Mouse (Mus musculus): Measurements from ENCODE around the gene Tmem14a. TPM values are rescaled to one million over a fixed set of nuclear protein-coding genes. Genes with fewer than 3 reads are reported as not detected.

Tmem14a gene
- polyA plus RNA-seq, 1 experiment from 2014 or later: 19.3 TPM

DNA sequence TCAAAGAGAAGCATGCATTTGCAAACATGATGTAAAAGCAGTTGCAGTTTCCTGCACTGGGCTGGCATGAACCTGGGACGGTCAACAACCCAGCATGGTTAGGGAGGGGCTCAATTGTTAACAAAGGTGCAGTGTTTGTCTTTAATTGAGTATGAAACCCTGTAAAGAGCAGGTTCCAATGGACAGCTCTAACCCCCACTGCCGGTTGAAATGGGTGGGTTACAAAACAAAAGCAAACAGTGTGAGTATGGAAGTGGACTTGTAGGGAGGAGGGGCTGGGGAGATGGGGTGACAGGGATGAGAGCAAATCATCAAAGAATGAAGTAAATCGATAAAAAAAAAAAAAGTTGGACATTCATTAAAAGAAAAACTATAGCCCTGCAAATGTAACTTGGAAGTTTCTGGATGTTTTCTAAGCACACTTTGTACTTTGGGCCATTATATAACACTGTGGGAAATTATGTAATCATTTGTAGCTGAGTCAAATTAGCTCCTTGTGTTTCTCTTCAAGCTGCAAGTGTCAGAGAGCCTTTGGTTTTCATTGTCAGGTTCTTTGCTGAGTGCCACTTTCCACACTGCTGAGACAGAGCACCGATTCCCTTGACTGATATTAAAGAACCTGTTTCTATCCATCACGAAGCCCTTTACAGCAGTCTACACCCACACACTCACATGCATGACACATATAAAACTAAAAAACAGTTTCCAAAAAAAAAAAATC is 13.5 kb downstream of the Tmem14a start:
- Histone ChIP-seq H3K4me1 (ENCODE audit: control insufficient read depth, insufficient read depth, low read length) (no peaks in the 10 kb centered on the region), H3K27ac (ENCODE audit: low read depth, low read length) (no peak overlapping the region), H3K9ac (replicated peaks; ENCODE audit: low read depth, low read length) (no peak overlapping the region), H3K36me3 (ENCODE audit: control insufficient read depth, insufficient read depth, low read length) (no peaks in the 10 kb centered on the region), H3K27me3 (ENCODE audit: control insufficient read depth, insufficient read depth, low read length) (no peaks in the 10 kb centered on the region), H3K9me3 (ENCODE audit: control insufficient read depth, low read length) (no peaks in the 10 kb centered on the region), H3K4me2 (ENCODE audit: low read depth, low read length) (no peak overlapping the region), H3K4me3 (ENCODE audit: low read depth, low read length) (no peak overlapping the region)
- WGBS: 52% methylated on average over 5 of the region's 5 CpGs
- ATAC-seq (ENCODE audit: low read depth): no peak

DNA sequence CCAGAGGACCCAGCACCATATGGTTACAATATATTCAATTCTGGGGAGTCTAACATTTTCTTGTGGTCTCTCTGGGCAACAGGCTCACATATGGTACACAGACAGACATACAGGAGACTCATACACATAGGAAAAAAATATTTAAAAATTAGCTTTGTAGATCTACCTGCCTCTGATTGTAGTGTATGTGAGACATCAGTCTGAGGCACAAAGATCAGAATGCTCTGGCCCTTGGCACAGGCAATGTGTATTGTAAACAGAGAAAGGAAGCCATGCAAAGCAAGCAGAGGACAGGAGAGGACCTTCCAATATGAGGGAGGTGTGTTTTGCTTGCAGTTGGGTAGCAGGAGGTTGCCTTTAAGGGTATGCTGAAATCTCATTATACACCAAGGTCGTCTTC is 14.1 kb downstream of the Tmem14a start:
- no peak overlapping the region for H3K27ac ChIP-seq (ENCODE audit: low read depth, low read length)
- ATAC-seq (ENCODE audit: low read depth): no peak
- H3K36me3 ChIP-seq (ENCODE audit: control insufficient read depth, insufficient read depth, low read length): no peaks in the 10 kb centered on the region

DNA sequence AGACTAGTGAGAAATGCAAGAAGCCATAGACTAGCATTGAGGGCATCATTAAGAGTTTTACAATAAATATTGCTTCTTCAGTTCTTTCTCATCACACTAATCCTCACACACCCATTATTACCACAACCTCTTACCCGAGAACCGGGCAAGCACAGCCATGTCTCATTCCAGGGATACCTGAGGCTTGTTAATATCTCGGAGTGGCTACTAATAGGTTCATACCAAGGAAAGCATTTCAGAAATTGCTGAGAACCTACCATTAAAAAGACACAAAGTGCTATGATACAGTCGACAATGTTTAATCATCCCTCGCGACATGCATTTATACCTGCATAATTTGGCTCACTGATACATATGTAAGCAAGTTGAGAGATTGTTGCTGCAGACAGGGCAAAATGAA is 17.0 kb downstream of the Tmem14a start:
- no peak overlapping the region for H3K4me3 ChIP-seq (ENCODE audit: low read depth, low read length)
- 94% methylated on average over 6 of the region's 6 CpGs for WGBS
- H3K36me3 ChIP-seq (ENCODE audit: control insufficient read depth, insufficient read depth, low read length): no peaks in the 10 kb centered on the region
- H3K9me3 ChIP-seq (ENCODE audit: control insufficient read depth, low read length): no peaks in the 10 kb centered on the region
- H3K27ac ChIP-seq (ENCODE audit: low read depth, low read length): no peak overlapping the region
- no peaks in the 10 kb centered on the region for H3K27me3 ChIP-seq (ENCODE audit: control insufficient read depth, insufficient read depth, low read length)
- no peak overlapping the region for H3K9ac ChIP-seq (replicated peaks; ENCODE audit: low read depth, low read length)
- ATAC-seq (ENCODE audit: low read depth): no peak
- H3K4me1 ChIP-seq (ENCODE audit: control insufficient read depth, insufficient read depth, low read length): no peaks in the 10 kb centered on the region
- no peak overlapping the region for H3K4me2 ChIP-seq (ENCODE audit: low read depth, low read length)

More for the DNA sequence above, 14.1 kb downstream of the Tmem14a start:
- no peaks in the 10 kb centered on the region for H3K9me3 ChIP-seq (ENCODE audit: control insufficient read depth, low read length)
- no peak overlapping the region for H3K4me2 ChIP-seq (ENCODE audit: low read depth, low read length)
- H3K4me3 ChIP-seq (ENCODE audit: low read depth, low read length): no peak overlapping the region
- no peak overlapping the region for H3K9ac ChIP-seq (replicated peaks; ENCODE audit: low read depth, low read length)
- 94% methylated on average over 1 of the region's 1 CpGs for WGBS
- no peaks in the 10 kb centered on the region for H3K27me3 ChIP-seq (ENCODE audit: control insufficient read depth, insufficient read depth, low read length)
- H3K4me1 ChIP-seq (ENCODE audit: control insufficient read depth, insufficient read depth, low read length): no peaks in the 10 kb centered on the region

DNA sequence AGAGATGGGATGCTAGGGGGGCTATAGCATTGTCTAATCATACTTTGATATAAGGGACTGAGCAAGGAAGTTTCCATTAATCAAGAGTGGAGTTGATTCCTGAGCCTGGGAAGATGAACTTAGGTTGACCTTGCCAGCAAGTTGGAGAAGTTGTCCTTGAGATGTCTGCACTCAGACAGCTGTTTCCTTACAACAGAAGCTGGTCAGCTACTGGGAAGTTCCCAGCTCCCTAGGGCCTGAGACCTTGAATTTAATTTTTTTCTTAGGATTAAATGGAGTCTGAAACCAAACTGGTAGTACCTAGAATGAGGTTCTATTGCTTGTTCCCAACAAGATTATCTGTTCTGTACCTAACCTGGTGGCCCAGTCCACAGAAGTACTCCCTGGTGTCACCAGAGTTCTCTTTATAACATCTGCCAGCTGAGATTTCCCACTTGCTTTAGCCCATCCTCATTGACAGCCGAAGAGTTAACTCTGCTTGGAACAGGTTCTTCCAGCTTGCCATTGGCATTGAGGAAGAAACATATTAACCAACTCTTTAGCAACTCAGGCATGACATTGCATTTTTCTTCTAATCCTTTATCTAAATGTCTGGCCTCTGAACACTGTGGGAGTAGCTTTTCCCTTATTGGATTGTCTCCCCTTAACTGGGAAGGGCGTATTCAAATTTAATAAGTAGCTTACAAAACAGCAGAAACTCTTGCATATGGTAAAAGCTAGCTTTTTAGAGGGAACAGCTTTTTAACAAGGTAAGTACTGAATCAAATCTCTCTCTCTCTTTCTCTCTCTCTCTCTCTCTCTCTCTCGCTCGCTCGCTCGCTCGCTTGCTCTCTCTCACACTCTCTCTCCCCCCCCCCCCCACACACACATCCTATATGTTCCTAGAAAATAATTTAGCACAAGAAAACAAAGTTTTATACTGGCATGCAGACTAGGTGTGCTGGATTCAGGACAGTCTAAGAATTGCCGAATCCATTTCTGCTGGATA is 21.8 kb downstream of the Tmem14a start, which contains the start of gene Gsta3:
Gsta3 (plus strand) TSS at position 679 of the 988 bp plus-strand sequence.
- H3K27me3 ChIP-seq (ENCODE audit: control insufficient read depth, insufficient read depth, low read length): no peaks in the 10 kb centered on the region
- no peak within 1 kb of the TSS for H3K4me2 ChIP-seq (ENCODE audit: low read depth, low read length)
- no peak within 1 kb of the TSS for H3K4me3 ChIP-seq (ENCODE audit: low read depth, low read length)
- H3K9ac ChIP-seq (replicated peaks; ENCODE audit: low read depth, low read length): no peak within 1 kb of the TSS
- H3K9me3 ChIP-seq (ENCODE audit: control insufficient read depth, low read length): no peaks in the 10 kb centered on the region
- H3K4me1 ChIP-seq (ENCODE audit: control insufficient read depth, insufficient read depth, low read length): no peaks in the 10 kb centered on the region
- no peaks in the 10 kb centered on the region for H3K36me3 ChIP-seq (ENCODE audit: control insufficient read depth, insufficient read depth, low read length)
- 95% methylated on average over 8 of the region's 8 CpGs for WGBS
- no peak within 1 kb of the TSS for H3K27ac ChIP-seq (ENCODE audit: low read depth, low read length)
- no peak for ATAC-seq (ENCODE audit: low read depth)

DNA sequence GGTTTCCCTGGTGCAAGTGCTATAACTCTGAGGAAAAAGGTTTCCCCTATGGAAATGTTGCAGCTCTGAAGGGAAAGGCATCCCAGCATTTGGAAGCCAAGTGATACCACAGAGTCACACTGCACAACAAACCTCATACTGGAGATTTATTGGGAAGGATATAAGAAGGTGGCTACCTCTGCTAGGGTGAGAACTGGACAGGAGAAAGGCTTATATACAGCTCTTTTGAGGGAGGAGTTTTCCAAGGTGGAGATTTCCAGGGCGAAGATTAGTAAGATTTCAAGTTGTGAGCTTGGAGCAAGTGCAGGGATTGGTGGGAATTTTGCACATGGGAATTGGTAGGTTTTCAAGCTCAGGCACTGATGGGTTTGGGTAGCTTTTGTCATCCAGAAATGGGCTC is 22.7 kb downstream of the Tmem14a start:
- Histone ChIP-seq H3K4me3 (ENCODE audit: low read depth, low read length) (no peak overlapping the region), H3K9ac (replicated peaks; ENCODE audit: low read depth, low read length) (no peak overlapping the region), H3K4me2 (ENCODE audit: low read depth, low read length) (no peak overlapping the region), H3K27ac (ENCODE audit: low read depth, low read length) (no peak overlapping the region), H3K27me3 (ENCODE audit: control insufficient read depth, insufficient read depth, low read length) (no peaks in the 10 kb centered on the region), H3K36me3 (ENCODE audit: control insufficient read depth, insufficient read depth, low read length) (no peaks in the 10 kb centered on the region), H3K4me1 (ENCODE audit: control insufficient read depth, insufficient read depth, low read length) (no peaks in the 10 kb centered on the region), H3K9me3 (ENCODE audit: control insufficient read depth, low read length) (no peaks in the 10 kb centered on the region)
- ATAC-seq (ENCODE audit: low read depth): no peak
- 88% methylated on average over 1 of the region's 1 CpGs for WGBS

DNA sequence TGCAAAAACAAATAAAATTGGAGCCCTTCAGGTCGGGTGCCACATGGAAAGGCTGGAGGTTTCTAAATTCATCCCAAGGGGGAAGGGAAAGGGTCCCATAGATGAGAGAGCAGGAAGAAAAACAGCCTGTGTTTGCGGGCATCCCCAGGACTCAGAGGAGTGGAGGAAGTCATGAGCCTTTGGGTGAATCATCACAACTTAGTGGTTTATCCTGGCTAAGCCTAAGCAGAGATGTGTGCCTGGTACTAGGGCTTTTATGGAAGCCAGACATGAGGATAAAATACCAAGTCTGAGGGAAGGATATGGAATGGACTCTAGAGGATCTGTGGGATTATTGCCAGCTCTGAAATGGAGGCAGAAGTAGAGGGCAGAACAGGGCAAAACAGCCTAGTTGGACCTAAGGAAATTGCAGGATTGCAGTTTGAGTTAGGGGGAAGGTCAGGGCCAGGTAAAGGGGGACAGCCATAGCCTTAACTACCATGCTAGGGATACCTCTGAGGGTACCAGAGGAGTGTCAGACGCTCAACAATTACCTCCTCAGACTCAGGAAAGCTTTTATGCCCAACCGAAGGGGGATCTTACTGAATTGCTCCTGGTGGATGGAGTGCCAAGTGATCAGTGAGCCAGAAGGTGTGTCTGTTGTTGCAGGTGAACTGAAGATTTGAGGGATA is 26.1 kb downstream of the Tmem14a start:
- H3K4me2 ChIP-seq (ENCODE audit: low read depth, low read length): no peak overlapping the region
- H3K9me3 ChIP-seq (ENCODE audit: control insufficient read depth, low read length): no peaks in the 10 kb centered on the region
- H3K27ac ChIP-seq (ENCODE audit: low read depth, low read length): no peak overlapping the region
- H3K27me3 ChIP-seq (ENCODE audit: control insufficient read depth, insufficient read depth, low read length): no peaks in the 10 kb centered on the region
- no peaks in the 10 kb centered on the region for H3K36me3 ChIP-seq (ENCODE audit: control insufficient read depth, insufficient read depth, low read length)
- WGBS: 80% methylated on average over 4 of the region's 4 CpGs
- ATAC-seq (ENCODE audit: low read depth): no peak
- no peak overlapping the region for H3K9ac ChIP-seq (replicated peaks; ENCODE audit: low read depth, low read length)
- no peak overlapping the region for H3K4me3 ChIP-seq (ENCODE audit: low read depth, low read length)
- H3K4me1 ChIP-seq (ENCODE audit: control insufficient read depth, insufficient read depth, low read length): no peaks in the 10 kb centered on the region

DNA sequence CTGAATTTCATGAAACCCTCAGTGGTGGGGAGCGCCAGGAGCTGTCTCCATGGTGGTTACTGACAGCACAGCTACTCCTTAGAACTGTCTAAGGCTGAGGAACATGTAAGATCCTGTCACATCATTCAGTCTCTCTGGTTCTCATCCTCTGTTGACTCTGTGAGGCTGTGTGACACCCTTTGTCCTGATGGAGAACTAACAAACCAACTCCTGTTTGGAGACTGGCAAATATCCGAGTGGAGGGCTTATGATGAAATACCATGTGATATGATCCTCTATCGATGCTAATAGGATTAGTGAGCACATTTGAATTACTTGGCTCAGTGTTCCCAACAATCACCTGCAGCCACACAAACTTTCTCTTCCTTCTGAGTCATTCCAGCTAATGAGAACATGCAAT is 27.8 kb downstream of the Tmem14a start:
- Histone ChIP-seq H3K4me1 (ENCODE audit: control insufficient read depth, insufficient read depth, low read length) (no peaks in the 10 kb centered on the region), H3K27me3 (ENCODE audit: control insufficient read depth, insufficient read depth, low read length) (no peaks in the 10 kb centered on the region), H3K9ac (replicated peaks; ENCODE audit: low read depth, low read length) (no peak overlapping the region), H3K9me3 (ENCODE audit: control insufficient read depth, low read length) (no peaks in the 10 kb centered on the region), H3K27ac (ENCODE audit: low read depth, low read length) (no peak overlapping the region), H3K4me3 (ENCODE audit: low read depth, low read length) (no peak overlapping the region), H3K36me3 (ENCODE audit: control insufficient read depth, insufficient read depth, low read length) (no peaks in the 10 kb centered on the region), H3K4me2 (ENCODE audit: low read depth, low read length) (no peak overlapping the region)
- ATAC-seq (ENCODE audit: low read depth): no peak
- 92% methylated on average over 3 of the region's 3 CpGs for WGBS

DNA sequence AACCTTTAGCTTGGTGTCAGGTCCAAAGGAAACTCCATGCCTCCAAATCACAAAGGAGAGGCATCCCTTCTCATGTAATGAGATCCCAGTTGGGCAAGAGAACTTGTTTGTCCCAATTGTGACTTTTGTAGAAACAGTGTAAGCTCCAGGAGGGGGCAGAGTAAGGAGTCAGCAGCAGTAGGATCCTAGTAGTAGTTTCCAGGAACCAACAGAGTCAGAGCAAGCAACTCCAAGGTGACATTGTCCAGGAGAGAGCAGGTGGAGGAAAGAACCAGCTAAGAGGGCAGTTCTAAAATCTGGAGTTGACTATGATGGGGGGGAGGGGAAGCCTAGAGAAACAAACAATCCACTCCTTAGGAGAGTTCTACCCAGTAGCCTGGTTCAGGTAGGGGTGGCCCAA is 29.5 kb downstream of the Tmem14a start:
- Histone ChIP-seq H3K4me1 (ENCODE audit: control insufficient read depth, insufficient read depth, low read length) (no peaks in the 10 kb centered on the region), H3K36me3 (ENCODE audit: control insufficient read depth, insufficient read depth, low read length) (no peaks in the 10 kb centered on the region), H3K27me3 (ENCODE audit: control insufficient read depth, insufficient read depth, low read length) (no peaks in the 10 kb centered on the region), H3K9me3 (ENCODE audit: control insufficient read depth, low read length) (no peaks in the 10 kb centered on the region), H3K9ac (replicated peaks; ENCODE audit: low read depth, low read length) (no peak overlapping the region), H3K4me3 (ENCODE audit: low read depth, low read length) (no peak overlapping the region), H3K27ac (ENCODE audit: low read depth, low read length) (no peak overlapping the region), H3K4me2 (ENCODE audit: low read depth, low read length) (no peak overlapping the region)
- ATAC-seq (ENCODE audit: low read depth): no peak
